Mouse (Mus musculus) hindbrain, embryonic 14.5 days (tissue): ENCODE results near the gene Cyth2. TPM values are rescaled to one million over a fixed set of nuclear protein-coding genes. Genes with fewer than 3 reads are reported as not detected.

Experiments used
- ATAC-seq: fragments of 200-750 bp; cut with Nextera tagmentation; 2 replicates; pipeline ENCODE4 v1.8.0; 2017; ENCODE audit warnings: moderate number of reproducible peaks, mild to moderate bottlenecking, moderate TSS enrichment, moderate library complexity; ENCODE audit not compliant: low FRiP score
- DNase-seq: peaks from one replicate; pipeline ENCODE4 v3.0.0-alpha.2; 2015; ENCODE audit warnings: low spot score
- H3K27ac ChIP-seq: fragments of 300-500 bp; sonication (generic); 2 replicates; pipeline ENCODE4 v1.5.1; 2014; ENCODE audit warnings: mild to moderate bottlenecking, moderate library complexity
- H3K27me3 ChIP-seq: fragments of 300-500 bp; sonication (generic); 2 replicates; pipeline ENCODE4 v1.6.1; 2014; ENCODE audit warnings: mild to moderate bottlenecking, low read length, mixed read lengths; ENCODE audit not compliant: control insufficient read depth, insufficient read depth
- H3K36me3 ChIP-seq: fragments of 300-500 bp; sonication (generic); replicated peaks from 2 replicates; pipeline ENCODE4 v1.6.1; 2014; ENCODE audit not compliant: control insufficient read depth, insufficient read depth
- H3K4me1 ChIP-seq: fragments of 300-500 bp; sonication (generic); replicated peaks from 2 replicates; pipeline ENCODE4 v1.6.1; 2014; ENCODE audit warnings: antibody characterized with exemption, low read length, mixed read lengths; ENCODE audit not compliant: control insufficient read depth, insufficient read depth
- H3K4me2 ChIP-seq: fragments of 300-500 bp; sonication (generic); replicated peaks from 2 replicates; pipeline ENCODE4 v1.6.1; 2014; ENCODE audit warnings: mild to moderate bottlenecking, moderate library complexity
- H3K4me3 ChIP-seq: fragments of 300-500 bp; sonication (generic); replicated peaks from 2 replicates; pipeline ENCODE4 v1.5.1; 2014; ENCODE audit warnings: mild to moderate bottlenecking, low read length
- H3K9ac ChIP-seq: fragments of 300-500 bp; sonication (generic); 2 replicates; pipeline ENCODE4 v1.6.1; 2014
- H3K9me3 ChIP-seq: fragments of 300-500 bp; sonication (generic); 2 replicates; pipeline ENCODE4 v1.6.1; 2016; ENCODE audit warnings: low read length; ENCODE audit not compliant: control insufficient read depth
- WGBS: fragments of 180-500 bp; shearing (Covaris S2); extraction: QIAGEN DNeasy Blood & Tissue Kit; methylation state at CpG from one replicate; pipeline ENCODE4 v1.1.7; 2014; 5-methylcytosine and 5-hydroxymethylcytosine counted together
- polyA plus RNA-seq: library from polyadenylated mRNA; unstranded; fragments of >200 nt; fragmentation: Nextera tagmentation; extraction: Ambion mirVana; gene quantifications from 2 replicates; pipeline ENCODE4 v1.2.1, GENCODE M21; 2014

Gene Cyth2
- polyA plus RNA-seq, 1 experiment from 2014 or later = 237 TPM

- Histone ChIP-seq H3K27me3 (no peaks in the 10 kb centered on the region), H3K4me2 (no peak overlapping the region), H3K4me1 (peaks cover 21% of the 10 kb centered on the region), H3K27ac (no peak overlapping the region), H3K9me3 (no peaks in the 10 kb centered on the region), H3K9ac (0 out of 2 replicates have a peak overlapping the region, but pooled peaks have one; percentile 6), H3K36me3 (peaks cover 22% of the 10 kb centered on the region), H3K4me3 (no peak overlapping the region)
- DNase-seq (no peak), ATAC-seq (no peak)
- 60% methylated on average over 2 of the region's 2 CpGs for WGBS
Observed at GRCm38 (mm10) chr7:45815984-45816351, 1.6 kb upstream of the Cyth2 start.

GRCm38 (mm10) chr7:45815323-45815983 is 1.1 kb upstream of the Cyth2 start:
- Histone ChIP-seq H3K4me1 (peaks cover 21% of the 10 kb centered on the region), H3K9me3 (no peaks in the 10 kb centered on the region), H3K36me3 (peaks cover 27% of the 10 kb centered on the region), H3K4me2 (peak overlapping the region; percentile 48), H3K9ac (0 out of 2 replicates have a peak overlapping the region, but pooled peaks have one; percentile 6), H3K27me3 (no peaks in the 10 kb centered on the region), H3K4me3 (no peak overlapping the region), H3K27ac (peak overlapping the region; percentile 52)
- 30% methylated on average over 10 of the region's 10 CpGs for WGBS
- DNase-seq (no peak), ATAC-seq (no peak)

GRCm38 (mm10) chr7:45814841-45815240 is 460 bp upstream of the Cyth2 start:
- H3K4me3 ChIP-seq = peak overlapping the region; percentile 18
- peak overlapping the region; percentile 52 for H3K27ac ChIP-seq
- DNase-seq = no peak
- H3K9ac ChIP-seq = 0 out of 2 replicates have a peak overlapping the region, but pooled peaks have one; percentile 6
- H3K4me2 ChIP-seq = peak overlapping the region; percentile 48
- H3K36me3 ChIP-seq = peaks cover 33% of the 10 kb centered on the region
- H3K9me3 ChIP-seq = no peaks in the 10 kb centered on the region
- whole genome bisulfite sequencing = 0% methylated on average over 5 of the region's 5 CpGs
- H3K27me3 ChIP-seq = no peaks in the 10 kb centered on the region
- peaks cover 21% of the 10 kb centered on the region for H3K4me1 ChIP-seq
- ATAC-seq = no peak

GRCm38 (mm10) chr7:45812921-45813320 is 1.5 kb downstream of the Cyth2 start:
- peak overlapping the region; percentile 100 for H3K27ac ChIP-seq
- DNase-seq (no peak), ATAC-seq (no peak)
- 84% methylated on average over 8 of the region's 8 CpGs for WGBS
- H3K27me3 ChIP-seq = no peaks in the 10 kb centered on the region
- H3K36me3 ChIP-seq = peaks cover 52% of the 10 kb centered on the region
- peak overlapping the region; percentile 86 for H3K4me3 ChIP-seq
- H3K9ac ChIP-seq = peak overlapping the region; percentile 99
- H3K4me2 ChIP-seq = peak overlapping the region; percentile 93
- no peaks in the 10 kb centered on the region for H3K9me3 ChIP-seq
- H3K4me1 ChIP-seq = peaks cover 26% of the 10 kb centered on the region

- Histone ChIP-seq H3K4me2 (no peak overlapping the region), H3K4me1 (peaks cover 19% of the 10 kb centered on the region), H3K27ac (no peak overlapping the region), H3K9ac (no peak overlapping the region), H3K9me3 (no peaks in the 10 kb centered on the region), H3K4me3 (no peak overlapping the region), H3K27me3 (no peaks in the 10 kb centered on the region), H3K36me3 (peaks cover 76% of the 10 kb centered on the region)
- WGBS = 85% methylated on average over 14 of the region's 14 CpGs
- no peak for DNase-seq
- ATAC-seq = no peak
Observed at GRCm38 (mm10) chr7:45809276-45810075, 4.9 kb downstream of the Cyth2 start.

GRCm38 (mm10) chr7:45808471-45808870 is 5.9 kb downstream of the Cyth2 start:
- H3K27ac ChIP-seq = no peak overlapping the region

GRCm38 (mm10) chr7:45805941-45806340 is 8.4 kb downstream of the Cyth2 start:
- peaks cover 88% of the 10 kb centered on the region for H3K36me3 ChIP-seq
- H3K27me3 ChIP-seq = no peaks in the 10 kb centered on the region
- 68% methylated on average over 5 of the region's 5 CpGs for WGBS
- 0 out of 2 replicates have a peak, but pooled peaks cover 5% of the 10 kb centered on the region for H3K4me1 ChIP-seq
- no peaks in the 10 kb centered on the region for H3K9me3 ChIP-seq
- ATAC-seq (no peak), DNase-seq (no peak)
- H3K4me3 ChIP-seq = no peak overlapping the region
- H3K27ac ChIP-seq = 0 out of 2 replicates have a peak overlapping the region, but pooled peaks have one; percentile 26
- H3K9ac ChIP-seq = no peak overlapping the region
- no peak overlapping the region for H3K4me2 ChIP-seq

More at GRCm38 (mm10) chr7:45808471-45808870, 5.9 kb downstream of the Cyth2 start:
- no peak overlapping the region for H3K4me3 ChIP-seq
- peaks cover 86% of the 10 kb centered on the region for H3K36me3 ChIP-seq
- H3K27me3 ChIP-seq = no peaks in the 10 kb centered on the region
- WGBS = 37% methylated on average over 10 of the region's 11 CpGs
- ATAC-seq (no peak), DNase-seq (no peak)
- no peak overlapping the region for H3K9ac ChIP-seq
- H3K4me1 ChIP-seq = peaks cover 19% of the 10 kb centered on the region
- H3K9me3 ChIP-seq = no peaks in the 10 kb centered on the region
- no peak overlapping the region for H3K4me2 ChIP-seq

- peaks cover 79% of the 10 kb centered on the region for H3K36me3 ChIP-seq
- H3K4me2 ChIP-seq = no peak overlapping the region
- H3K4me1 ChIP-seq = peaks cover 9% of the 10 kb centered on the region
- H3K27ac ChIP-seq = no peak overlapping the region
- H3K4me3 ChIP-seq = no peak overlapping the region
- no peaks in the 10 kb centered on the region for H3K27me3 ChIP-seq
- ATAC-seq = no peak
- no peak overlapping the region for H3K9ac ChIP-seq
- DNase-seq = no peak
- 89% methylated on average over 6 of the region's 6 CpGs for WGBS
- no peaks in the 10 kb centered on the region for H3K9me3 ChIP-seq
Observed at GRCm38 (mm10) chr7:45802551-45802950, 11.8 kb downstream of the Cyth2 start.

- H3K4me3 ChIP-seq = no peak overlapping the region
- DNase-seq (peak; percentile 94), ATAC-seq (peak; percentile 57; the same call in 1 of the 2 replicates)
- H3K4me1 ChIP-seq = peaks cover 15% of the 10 kb centered on the region
- H3K9me3 ChIP-seq = no peaks in the 10 kb centered on the region
- WGBS = 4% methylated on average over 12 of the region's 12 CpGs
- H3K27ac ChIP-seq = no peak overlapping the region
- H3K9ac ChIP-seq = no peak overlapping the region
- H3K27me3 ChIP-seq = no peaks in the 10 kb centered on the region
- H3K36me3 ChIP-seq = peaks cover 79% of the 10 kb centered on the region
- no peak overlapping the region for H3K4me2 ChIP-seq
Observed at GRCm38 (mm10) chr7:45801348-45801747, 13.0 kb downstream of the Cyth2 start.
